Mouse (Mus musculus) hindbrain, embryonic 12.5 days (tissue): ENCODE data around the gene Tgfa. TPM values are rescaled to one million over a fixed set of nuclear protein-coding genes. Genes with fewer than 3 reads are reported as not detected.

Experiments
- ATAC-seq: fragments of 200-750 bp; cut with Nextera tagmentation; 2 replicates; pipeline ENCODE4 v1.8.0; 2017; ENCODE audit warnings: moderate TSS enrichment; ENCODE audit not compliant: low FRiP score
- H3K27ac ChIP-seq: fragments of 300-500 bp; sonication (generic); 2 replicates; pipeline ENCODE4 v1.5.1; 2016; ENCODE audit warnings: mild to moderate bottlenecking
- H3K27me3 ChIP-seq: fragments of 300-500 bp; sonication (generic); 2 replicates; pipeline ENCODE4 v1.6.1; 2016; ENCODE audit warnings: mild to moderate bottlenecking
- H3K36me3 ChIP-seq: fragments of 300-500 bp; sonication (generic); 2 replicates; pipeline ENCODE4 v1.6.1; 2016; ENCODE audit warnings: mild to moderate bottlenecking
- H3K4me1 ChIP-seq: fragments of 300-500 bp; sonication (generic); 2 replicates; pipeline ENCODE4 v1.6.1; 2016
- H3K4me2 ChIP-seq: fragments of 300-500 bp; sonication (generic); replicated peaks from 2 replicates; pipeline ENCODE4 v1.6.1; 2016; ENCODE audit warnings: mild to moderate bottlenecking
- H3K4me3 ChIP-seq: fragments of 300-500 bp; sonication (generic); 2 replicates; pipeline ENCODE4 v1.5.1; 2016; ENCODE audit warnings: mild to moderate bottlenecking
- H3K9ac ChIP-seq: fragments of 300-500 bp; sonication (generic); 2 replicates; pipeline ENCODE4 v1.6.1; 2016; ENCODE audit warnings: mild to moderate bottlenecking, moderate library complexity
- H3K9me3 ChIP-seq: fragments of 300-500 bp; sonication (generic); replicated peaks from 2 replicates; pipeline ENCODE4 v1.6.1; 2016; ENCODE audit warnings: mild to moderate bottlenecking
- WGBS: fragments of 180-500 bp; shearing (Covaris S2); methylation state at CpG from one replicate; pipeline ENCODE4 v1.1.7; 2016; 5-methylcytosine and 5-hydroxymethylcytosine counted together
- polyA plus RNA-seq: library from polyadenylated mRNA; unstranded; fragments of >200 nt; fragmentation: Nextera tagmentation; extraction: Ambion mirVana; gene quantifications from 2 replicates; pipeline ENCODE4 v1.2.1, GENCODE M21; 2016

Gene Tgfa
- polyA plus RNA-seq, 1 experiment from 2014 or later, result 4.7 TPM

DNA sequence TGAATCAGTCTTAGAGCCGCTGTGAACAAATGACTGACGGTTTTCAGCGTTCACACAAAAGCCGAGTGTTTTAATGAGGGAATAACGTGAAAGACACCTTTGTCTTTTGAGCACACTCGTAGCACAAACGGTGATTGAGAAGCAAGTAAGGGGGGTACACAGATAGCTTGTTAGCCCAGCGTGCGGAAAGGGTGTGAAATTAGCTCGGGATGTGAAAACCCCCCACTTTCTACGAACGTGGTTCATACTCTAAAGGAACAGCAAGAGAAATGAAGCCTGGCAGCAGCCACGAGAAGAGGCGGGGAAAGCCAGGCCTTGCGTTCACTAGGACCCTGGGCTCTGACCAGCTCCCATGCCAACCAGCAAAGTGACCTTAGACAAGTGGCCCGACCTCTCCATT, 54.0 kb downstream of the Tgfa start:
- Histone ChIP-seq H3K9ac (no peak overlapping the region), H3K36me3 (no peaks in the 10 kb centered on the region), H3K9me3 (no peaks in the 10 kb centered on the region), H3K4me3 (no peak overlapping the region), H3K27me3 (no peaks in the 10 kb centered on the region), H3K4me1 (peaks cover 18% of the 10 kb centered on the region), H3K4me2 (0 out of 2 replicates have a peak overlapping the region, but pooled peaks have one; percentile 12), H3K27ac (peak overlapping the region; percentile 56)
- 31% methylated on average over 16 of the region's 16 CpGs for WGBS
- ATAC-seq, result peak; percentile 35; the same call in 1 of the 2 replicates

DNA sequence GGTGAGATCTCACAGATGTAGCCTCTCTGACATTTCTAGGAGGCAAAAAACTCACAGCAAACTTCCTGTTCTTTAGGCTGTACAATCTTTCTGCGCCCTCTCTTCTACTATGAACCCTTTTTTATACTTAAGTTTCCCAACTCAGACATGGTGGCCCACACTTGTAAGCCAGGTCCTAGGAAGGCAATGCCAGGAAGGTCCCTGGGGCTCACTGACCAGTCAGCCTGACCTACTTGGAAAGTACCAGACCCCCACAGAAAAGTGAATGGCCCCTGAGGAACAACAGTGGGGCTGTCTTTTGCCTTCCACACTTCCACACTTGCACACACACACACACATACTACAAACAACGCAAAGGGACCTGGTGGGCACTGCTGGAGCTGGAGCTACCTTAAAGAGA, 55.2 kb downstream of the Tgfa start:
- H3K4me1 ChIP-seq, result peaks cover 14% of the 10 kb centered on the region; the same call in 1 of the 2 replicates
- no peak overlapping the region for H3K9ac ChIP-seq
- ATAC-seq, result no peak
- no peak overlapping the region for H3K4me2 ChIP-seq
- no peak overlapping the region for H3K4me3 ChIP-seq
- H3K36me3 ChIP-seq, result no peaks in the 10 kb centered on the region
- H3K27ac ChIP-seq, result no peak overlapping the region
- H3K9me3 ChIP-seq, result no peaks in the 10 kb centered on the region
- no peaks in the 10 kb centered on the region for H3K27me3 ChIP-seq
- WGBS, result 93% methylated on average over 2 of the region's 2 CpGs

- WGBS, result 64% methylated on average over 8 of the region's 8 CpGs
- Histone ChIP-seq H3K4me3 (no peak overlapping the region), H3K27ac (no peak overlapping the region), H3K36me3 (no peaks in the 10 kb centered on the region), H3K27me3 (no peaks in the 10 kb centered on the region), H3K4me2 (no peak overlapping the region), H3K9ac (no peak overlapping the region), H3K4me1 (peaks cover 14% of the 10 kb centered on the region; the same call in 1 of the 2 replicates), H3K9me3 (no peaks in the 10 kb centered on the region)
- no peak for ATAC-seq
These were observed 55.8 kb downstream of the Tgfa start for GRCm38 (mm10) chr6:86250830-86251229.

GRCm38 (mm10) chr6:86252176-86253125, 57.4 kb downstream of the Tgfa start:
- Histone ChIP-seq H3K4me2 (no peak overlapping the region), H3K27me3 (no peaks in the 10 kb centered on the region), H3K9me3 (no peaks in the 10 kb centered on the region), H3K36me3 (no peaks in the 10 kb centered on the region), H3K27ac (no peak overlapping the region), H3K4me1 (peaks cover 17% of the 10 kb centered on the region; the same call in 1 of the 2 replicates), H3K4me3 (no peak overlapping the region), H3K9ac (no peak overlapping the region)
- ATAC-seq, result no peak
- 81% methylated on average over 10 of the region's 10 CpGs for WGBS

DNA sequence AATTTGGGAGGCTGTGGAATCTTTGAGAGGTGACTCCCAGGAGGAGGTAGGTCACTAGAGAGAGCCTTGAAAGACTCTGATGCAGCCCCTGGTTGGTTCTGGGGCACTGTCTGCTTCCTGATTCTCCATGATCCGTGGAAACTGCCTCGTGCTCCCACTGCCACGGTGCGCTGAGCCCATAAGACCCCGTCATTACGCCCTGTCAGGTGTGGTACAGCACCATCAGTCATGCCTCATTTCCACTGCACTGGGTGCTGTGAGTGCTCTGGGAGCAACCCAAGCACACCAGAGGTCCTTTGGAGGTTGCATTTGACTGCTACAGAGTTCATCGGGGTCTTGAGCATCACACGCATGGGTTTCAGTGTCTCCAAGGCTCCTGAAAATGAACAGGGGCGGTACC, 60.9 kb downstream of the Tgfa start:
- H3K9me3 ChIP-seq, result no peaks in the 10 kb centered on the region
- no peak overlapping the region for H3K4me3 ChIP-seq
- ATAC-seq, result no peak
- 85% methylated on average over 9 of the region's 9 CpGs for WGBS
- H3K36me3 ChIP-seq, result no peaks in the 10 kb centered on the region
- H3K9ac ChIP-seq, result no peak overlapping the region
- no peak overlapping the region for H3K27ac ChIP-seq
- H3K27me3 ChIP-seq, result no peaks in the 10 kb centered on the region
- 0 out of 2 replicates have a peak, but pooled peaks cover 6% of the 10 kb centered on the region for H3K4me1 ChIP-seq
- H3K4me2 ChIP-seq, result no peak overlapping the region

DNA sequence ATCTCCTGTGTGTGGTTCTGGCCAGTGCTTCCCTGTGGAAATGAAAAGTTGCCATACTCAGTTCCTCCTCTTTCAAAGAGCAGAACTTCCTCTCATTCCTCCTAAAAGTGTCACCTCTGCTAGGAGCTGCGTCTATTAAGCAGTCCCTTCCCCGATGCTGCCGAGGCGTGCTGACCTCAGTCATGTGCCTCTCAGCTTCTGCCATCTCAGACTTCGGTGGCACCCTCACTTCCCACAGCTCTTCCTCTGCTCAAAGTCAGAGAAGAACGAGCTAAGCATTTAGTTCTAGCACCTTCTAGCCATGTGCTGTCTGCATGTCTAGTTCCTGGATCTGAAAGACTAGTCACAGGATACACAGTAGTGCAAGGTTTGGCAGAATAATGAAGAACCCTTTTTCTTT, 64.2 kb downstream of the Tgfa start:
- no peak overlapping the region for H3K4me3 ChIP-seq
- 0 out of 2 replicates have a peak, but pooled peaks cover 6% of the 10 kb centered on the region for H3K4me1 ChIP-seq
- H3K27me3 ChIP-seq, result no peaks in the 10 kb centered on the region
- H3K9ac ChIP-seq, result no peak overlapping the region
- ATAC-seq, result no peak
- H3K36me3 ChIP-seq, result no peaks in the 10 kb centered on the region
- H3K9me3 ChIP-seq, result no peaks in the 10 kb centered on the region
- WGBS, result 88% methylated on average over 6 of the region's 6 CpGs
- H3K4me2 ChIP-seq, result no peak overlapping the region
- no peak overlapping the region for H3K27ac ChIP-seq

- H3K36me3 ChIP-seq, result no peaks in the 10 kb centered on the region
- H3K4me2 ChIP-seq, result no peak overlapping the region
- H3K9me3 ChIP-seq, result no peaks in the 10 kb centered on the region
- H3K9ac ChIP-seq, result no peak overlapping the region
- H3K4me1 ChIP-seq, result 0 out of 2 replicates have a peak, but pooled peaks cover 6% of the 10 kb centered on the region
- no peak overlapping the region for H3K27ac ChIP-seq
- no peak for ATAC-seq
- 65% methylated on average over 7 of the region's 7 CpGs for WGBS
- H3K27me3 ChIP-seq, result no peaks in the 10 kb centered on the region
- no peak overlapping the region for H3K4me3 ChIP-seq
These were observed 65.5 kb downstream of the Tgfa start for GRCm38 (mm10) chr6:86260322-86261050.

DNA sequence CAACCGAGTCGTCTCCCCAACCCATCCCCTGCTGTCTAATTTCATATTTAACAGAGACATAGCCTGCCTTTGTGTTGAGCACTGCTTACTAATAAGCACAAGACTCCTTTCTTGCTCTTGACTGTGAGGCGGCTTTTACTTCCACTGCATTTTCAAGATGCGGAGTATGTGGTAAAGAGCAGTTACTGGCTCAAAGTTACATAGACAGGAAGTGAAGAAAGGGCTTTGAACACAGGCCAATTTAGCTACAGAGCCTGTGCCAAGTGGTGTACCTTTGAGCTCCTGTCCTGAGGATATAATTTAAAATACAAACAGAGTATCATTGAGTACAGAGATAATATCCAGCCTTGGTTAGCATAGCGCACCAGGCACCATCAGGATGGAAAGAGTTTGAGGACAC, 71.8 kb downstream of the Tgfa start:
- no peak overlapping the region for H3K4me3 ChIP-seq
- peaks cover 7% of the 10 kb centered on the region for H3K4me1 ChIP-seq
- H3K27me3 ChIP-seq, result no peaks in the 10 kb centered on the region
- H3K4me2 ChIP-seq, result no peak overlapping the region
- ATAC-seq, result no peak
- no peaks in the 10 kb centered on the region for H3K9me3 ChIP-seq
- peak overlapping the region; percentile 7; the same call in 1 of the 2 replicates for H3K27ac ChIP-seq
- no peaks in the 10 kb centered on the region for H3K36me3 ChIP-seq
- no peak overlapping the region for H3K9ac ChIP-seq
- WGBS, result 89% methylated on average over 5 of the region's 5 CpGs

GRCm38 (mm10) chr6:86270373-86271068, 75.5 kb downstream of the Tgfa start:
- 67% methylated on average over 8 of the region's 8 CpGs for WGBS
- no peaks in the 10 kb centered on the region for H3K9me3 ChIP-seq
- H3K27me3 ChIP-seq, result no peaks in the 10 kb centered on the region
- H3K27ac ChIP-seq, result no peak overlapping the region
- peaks cover 7% of the 10 kb centered on the region for H3K4me1 ChIP-seq
- no peak overlapping the region for H3K4me2 ChIP-seq
- H3K36me3 ChIP-seq, result no peaks in the 10 kb centered on the region
- no peak overlapping the region for H3K4me3 ChIP-seq
- ATAC-seq, result no peak
- H3K9ac ChIP-seq, result no peak overlapping the region

- no peak for ATAC-seq
- Histone ChIP-seq H3K9me3 (no peaks in the 10 kb centered on the region), H3K27ac (no peak overlapping the region), H3K4me2 (no peak overlapping the region), H3K27me3 (no peaks in the 10 kb centered on the region), H3K4me3 (no peak overlapping the region), H3K9ac (no peak overlapping the region), H3K4me1 (peaks cover 7% of the 10 kb centered on the region), H3K36me3 (no peaks in the 10 kb centered on the region)
- 91% methylated on average over 5 of the region's 5 CpGs for WGBS
These were observed 76.1 kb downstream of the Tgfa start for GRCm38 (mm10) chr6:86271130-86271529.

DNA sequence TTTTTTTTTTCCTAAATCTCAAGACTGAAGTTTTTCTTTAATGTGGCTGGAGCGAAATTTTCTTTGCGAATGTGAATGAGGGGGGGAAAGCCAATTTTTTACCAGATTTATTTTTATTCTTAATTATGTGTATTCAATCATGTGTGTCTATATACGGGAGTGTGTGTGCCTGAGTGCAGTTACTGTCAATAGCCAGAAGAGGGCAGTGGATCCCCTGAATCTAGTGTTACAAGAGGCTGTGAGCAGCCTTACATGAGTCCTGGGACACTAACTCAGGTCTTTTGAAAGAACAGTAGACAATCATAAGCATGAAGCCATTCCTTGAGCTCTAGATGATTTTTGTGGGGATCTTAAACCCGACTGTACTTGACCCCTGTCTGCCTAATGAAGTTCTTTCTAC, 80.7 kb downstream of the Tgfa start:
- Histone ChIP-seq H3K27ac (no peak overlapping the region), H3K9me3 (no peaks in the 10 kb centered on the region), H3K4me1 (peaks cover 2% of the 10 kb centered on the region; the same call in 1 of the 2 replicates), H3K36me3 (no peaks in the 10 kb centered on the region), H3K9ac (no peak overlapping the region), H3K27me3 (no peaks in the 10 kb centered on the region), H3K4me3 (no peak overlapping the region), H3K4me2 (no peak overlapping the region)
- 92% methylated on average over 4 of the region's 4 CpGs for WGBS
- no peak for ATAC-seq

DNA sequence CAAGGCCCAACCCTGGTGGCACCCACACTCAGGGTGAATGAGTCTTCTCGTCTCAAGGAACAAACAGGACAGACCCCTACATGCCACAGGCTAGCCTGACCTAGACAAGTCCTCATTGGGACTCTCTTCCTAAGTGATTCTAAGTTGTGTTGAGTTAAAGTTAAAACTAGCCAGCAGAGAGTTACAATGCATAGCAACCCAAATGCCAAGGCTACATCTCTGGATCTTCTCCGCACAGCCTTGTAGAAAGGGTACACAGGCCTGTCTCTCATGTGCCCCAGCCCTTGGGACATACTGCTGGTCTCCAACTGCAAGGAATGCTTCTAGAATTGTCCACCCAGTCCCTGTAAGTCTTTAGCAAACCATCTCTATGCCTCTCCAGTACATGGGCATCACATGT, 81.8 kb downstream of the Tgfa start:
- Histone ChIP-seq H3K9ac (no peak overlapping the region), H3K4me3 (no peak overlapping the region), H3K4me2 (no peak overlapping the region), H3K4me1 (no peaks in the 10 kb centered on the region), H3K27ac (no peak overlapping the region), H3K27me3 (no peaks in the 10 kb centered on the region), H3K36me3 (no peaks in the 10 kb centered on the region), H3K9me3 (no peaks in the 10 kb centered on the region)
- ATAC-seq, result no peak
- WGBS, result 74% methylated on average over 2 of the region's 2 CpGs
